Mouse (Mus musculus): ENCODE data around the gene Coq5. TPM values are rescaled to one million over a fixed set of nuclear protein-coding genes. Genes with fewer than 3 reads are reported as not detected.

Coq5 gene
- 8.6 TPM for polyA plus RNA-seq (2014; fragmentation: Illumina TruSeq; extraction: RNeasy Lipid Tissue Mini Kit (QIAGEN cat#74804); ENCODE audit: low replicate concordance)

GRCm38 (mm10) chr5:115279226-115280049 lies at the start of gene Coq5:
Coq5 (plus strand) TSS chr5:115279666.

GRCm38 (mm10) chr5:115235786-115236263 lies 43.6 kb upstream of the Coq5 start, which contains the start of gene Pop5:
Pop5 (plus strand) TSS chr5:115235836.

GRCm38 (mm10) chr5:115272812-115273548 lies 6.5 kb upstream of the Coq5 start, which contains the start of gene Rnf10:
Rnf10 (minus strand) TSS chr5:115272898.

DNA sequence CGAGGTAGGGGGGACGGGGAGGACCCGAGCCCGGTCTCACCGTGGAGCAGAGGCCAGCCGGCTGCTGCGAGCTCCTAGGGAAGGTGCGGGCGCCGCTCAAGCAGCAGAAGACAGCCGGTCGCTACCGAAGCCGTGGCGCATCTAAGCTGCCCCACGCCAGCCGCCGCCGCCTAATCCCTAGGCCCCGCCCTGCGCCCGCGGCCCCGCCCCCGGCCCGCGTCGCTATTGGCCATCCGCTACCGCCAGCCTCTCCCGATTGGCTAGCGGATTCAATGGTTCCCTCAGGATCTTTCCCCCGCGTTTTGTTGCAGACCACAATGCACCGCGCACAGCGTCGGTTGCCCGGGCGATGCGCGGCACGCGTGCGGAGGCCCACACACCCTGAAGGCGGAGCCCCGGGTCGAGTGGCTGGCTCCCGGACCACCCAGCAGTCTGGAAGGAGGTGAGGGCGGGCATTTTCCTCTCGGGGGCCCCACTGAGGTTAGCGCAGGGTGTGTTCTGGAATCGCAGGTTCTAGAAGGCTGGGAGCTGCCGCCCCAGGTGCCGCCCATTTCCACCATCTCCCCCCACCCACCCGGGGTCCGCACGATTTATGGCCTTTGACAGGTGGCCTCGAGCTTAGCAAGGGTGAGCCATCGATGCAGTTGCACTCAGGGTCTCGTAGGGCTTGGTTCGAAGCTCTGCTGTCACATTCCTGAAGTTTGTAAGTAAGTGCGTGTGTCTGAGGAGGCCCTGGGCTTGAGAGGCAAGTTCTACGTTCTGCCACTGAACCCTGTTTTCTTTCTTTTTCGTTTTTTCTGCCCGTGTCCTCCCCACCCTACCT lies 21.5 kb downstream of the Coq5 start, which contains the start of gene Dynll1:
Gene Dynll1, minus strand, starts transcription at position 208 of the 823 bp plus-strand sequence.

GRCm38 (mm10) chr5:115326875-115327609 lies 47.6 kb downstream of the Coq5 start, which contains the start of gene Srsf9:
Srsf9 (plus strand) TSS chr5:115327177.

GRCm38 (mm10) chr5:115340577-115341313 lies 61.3 kb downstream of the Coq5 start, which contains the start of the genes Gatc and Triap1:
Gatc (minus strand) TSS chr5:115341178.
Triap1 (plus strand) TSS chr5:115341225.

Other genes with a start within 250 kb of the Coq5 start
- not detected for gene Gm10401, start 181.4 kb upstream of the Coq5 start, polyA plus RNA-seq (2014; fragmentation: Illumina TruSeq; extraction: RNeasy Lipid Tissue Mini Kit (QIAGEN cat#74804); ENCODE audit: low replicate concordance)
- 0.63 TPM for gene Acads, start 160.3 kb upstream of the Coq5 start, polyA plus RNA-seq (2014; fragmentation: Illumina TruSeq; extraction: RNeasy Lipid Tissue Mini Kit (QIAGEN cat#74804); ENCODE audit: low replicate concordance)
- gene Unc119b, start 144.7 kb upstream of the Coq5 start, polyA plus RNA-seq (2014; fragmentation: Illumina TruSeq; extraction: RNeasy Lipid Tissue Mini Kit (QIAGEN cat#74804); ENCODE audit: low replicate concordance): 3.3 TPM
- 74.6 TPM for gene Mlec, start 121.5 kb upstream of the Coq5 start, polyA plus RNA-seq (2014; fragmentation: Illumina TruSeq; extraction: RNeasy Lipid Tissue Mini Kit (QIAGEN cat#74804); ENCODE audit: low replicate concordance)
- gene Cabp1, start 85.3 kb upstream of the Coq5 start, polyA plus RNA-seq (2014; fragmentation: Illumina TruSeq; extraction: RNeasy Lipid Tissue Mini Kit (QIAGEN cat#74804); ENCODE audit: low replicate concordance): not detected
- 1.2 TPM for gene Pop5, start 43.8 kb upstream of the Coq5 start, polyA plus RNA-seq (2014; fragmentation: Illumina TruSeq; extraction: RNeasy Lipid Tissue Mini Kit (QIAGEN cat#74804); ENCODE audit: low replicate concordance)
- gene Rnf10, start 6.8 kb upstream of the Coq5 start, polyA plus RNA-seq (2014; fragmentation: Illumina TruSeq; extraction: RNeasy Lipid Tissue Mini Kit (QIAGEN cat#74804); ENCODE audit: low replicate concordance): 13.1 TPM
- gene Dynll1, start 21.3 kb downstream of the Coq5 start, polyA plus RNA-seq (2014; fragmentation: Illumina TruSeq; extraction: RNeasy Lipid Tissue Mini Kit (QIAGEN cat#74804); ENCODE audit: low replicate concordance): 273 TPM
- 24.1 TPM for gene Srsf9, start 47.5 kb downstream of the Coq5 start, polyA plus RNA-seq (2014; fragmentation: Illumina TruSeq; extraction: RNeasy Lipid Tissue Mini Kit (QIAGEN cat#74804); ENCODE audit: low replicate concordance)
- 23.9 TPM for gene Gatc, start 61.5 kb downstream of the Coq5 start, polyA plus RNA-seq (2014; fragmentation: Illumina TruSeq; extraction: RNeasy Lipid Tissue Mini Kit (QIAGEN cat#74804); ENCODE audit: low replicate concordance)
- 11.4 TPM for gene Triap1, start 61.6 kb downstream of the Coq5 start, polyA plus RNA-seq (2014; fragmentation: Illumina TruSeq; extraction: RNeasy Lipid Tissue Mini Kit (QIAGEN cat#74804); ENCODE audit: low replicate concordance)
- gene Cox6a1, start 69.3 kb downstream of the Coq5 start, polyA plus RNA-seq (2014; fragmentation: Illumina TruSeq; extraction: RNeasy Lipid Tissue Mini Kit (QIAGEN cat#74804); ENCODE audit: low replicate concordance): 68.8 TPM
- gene Msi1, start 149.9 kb downstream of the Coq5 start, polyA plus RNA-seq (2014; fragmentation: Illumina TruSeq; extraction: RNeasy Lipid Tissue Mini Kit (QIAGEN cat#74804); ENCODE audit: low replicate concordance): 0.93 TPM
- 5.7 TPM for gene Pla2g1b, start 186.6 kb downstream of the Coq5 start, polyA plus RNA-seq (2014; fragmentation: Illumina TruSeq; extraction: RNeasy Lipid Tissue Mini Kit (QIAGEN cat#74804); ENCODE audit: low replicate concordance)
- gene Sirt4, start 205.1 kb downstream of the Coq5 start, polyA plus RNA-seq (2014; fragmentation: Illumina TruSeq; extraction: RNeasy Lipid Tissue Mini Kit (QIAGEN cat#74804); ENCODE audit: low replicate concordance): 6.2 TPM
- gene Pxn, start 227.0 kb downstream of the Coq5 start, polyA plus RNA-seq (2014; fragmentation: Illumina TruSeq; extraction: RNeasy Lipid Tissue Mini Kit (QIAGEN cat#74804); ENCODE audit: low replicate concordance): 5.3 TPM

Data from small intestine, adult 10 weeks (tissue).